Mouse (Mus musculus) intestine, embryonic 14.5 days (tissue): ENCODE results near the gene Zfp106. TPM values are rescaled to one million over a fixed set of nuclear protein-coding genes. Genes with fewer than 3 reads are reported as not detected.
A peak's percentile ranks its signal among the peaks of the same experiment; 100 is the strongest.
"Not testable (repeated sequence)": the region's sequence is repeated elsewhere in the genome, so short reads cannot be mapped to it uniquely, and the experiment has no call there.

Source experiments
- ATAC-seq: fragments of 200-750 bp; cut with Nextera tagmentation; replicated peaks from 2 replicates; pipeline ENCODE4 v1.8.0; 2017; ENCODE audit warnings: low read depth, moderate number of reproducible peaks, moderate TSS enrichment, moderate library complexity; ENCODE audit not compliant: low FRiP score, low TSS enrichment
- DNase-seq: peaks from one replicate; pipeline ENCODE4 v3.0.0-alpha.2; 2018; ENCODE audit warnings: low spot score
- H3K27ac ChIP-seq: fragments of 300-500 bp; sonication (generic); 2 replicates; pipeline ENCODE4 v1.5.1; 2014; ENCODE audit warnings: low read depth, mild to moderate bottlenecking, control low read depth
- H3K27me3 ChIP-seq: fragments of 300-500 bp; sonication (generic); replicated peaks from 2 replicates; pipeline ENCODE4 v1.6.1; 2014; ENCODE audit warnings: low read length, control low read depth; ENCODE audit not compliant: control insufficient read depth, insufficient read depth
- H3K36me3 ChIP-seq: fragments of 300-500 bp; sonication (generic); 2 replicates; pipeline ENCODE4 v1.6.1; 2014; ENCODE audit warnings: low read length, control low read depth; ENCODE audit not compliant: control insufficient read depth, insufficient read depth
- H3K4me1 ChIP-seq: fragments of 300-500 bp; sonication (generic); replicated peaks from 2 replicates; pipeline ENCODE4 v1.6.1; 2014; ENCODE audit warnings: low read length, control low read depth, mixed read lengths; ENCODE audit not compliant: control insufficient read depth, insufficient read depth
- H3K4me2 ChIP-seq: fragments of 300-500 bp; sonication (generic); 2 replicates; pipeline ENCODE4 v1.6.1; 2014; ENCODE audit warnings: low read length
- H3K4me3 ChIP-seq: fragments of 300-500 bp; sonication (generic); 2 replicates; pipeline ENCODE4 v1.5.1; 2014; ENCODE audit warnings: low read depth, low read length, control low read depth, mixed read lengths
- H3K9ac ChIP-seq: fragments of 300-500 bp; sonication (generic); 2 replicates; pipeline ENCODE4 v1.6.1; 2014; ENCODE audit warnings: mild to moderate bottlenecking, low read length
- H3K9me3 ChIP-seq: fragments of 300-500 bp; sonication (generic); 2 replicates; pipeline ENCODE4 v1.6.1; 2016; ENCODE audit warnings: low read length, control low read depth; ENCODE audit not compliant: control insufficient read depth
- WGBS: fragments of 180-500 bp; shearing (Covaris S2); extraction: QIAGEN DNeasy Blood & Tissue Kit; methylation state at CpG from one replicate; pipeline ENCODE4 v1.1.7; 2014; 5-methylcytosine and 5-hydroxymethylcytosine counted together
- polyA plus RNA-seq: library from polyadenylated mRNA; unstranded; fragments of >200 nt; fragmentation: Nextera tagmentation; extraction: Ambion mirVana; gene quantifications from 2 replicates; pipeline ENCODE4 v1.2.1, GENCODE M21; 2014

Gene Zfp106
- polyA plus RNA-seq, 1 experiment from 2014 or later, result 66.1 TPM

DNA sequence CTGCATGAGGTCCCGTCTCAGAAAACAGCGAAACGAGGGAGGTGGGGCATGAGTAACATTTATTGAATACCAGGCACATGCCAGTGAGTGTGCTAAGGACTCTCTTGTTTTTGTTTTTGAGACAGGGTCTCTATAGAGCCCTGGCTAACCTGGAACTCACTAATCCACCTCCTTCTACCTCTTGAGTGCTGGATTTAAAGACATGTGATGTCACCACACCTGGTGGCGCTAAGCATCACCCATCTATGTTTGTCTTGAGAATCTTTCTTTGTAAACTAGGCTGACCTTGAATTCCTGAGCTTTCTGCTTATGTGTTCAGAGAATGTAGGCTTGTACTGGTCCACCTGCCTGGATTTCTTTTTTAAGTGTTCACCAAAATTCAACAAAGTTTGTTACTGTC, 14.2 kb upstream of the Zfp106 start:
- 75% methylated on average over 4 of the region's 4 CpGs for WGBS
- Histone ChIP-seq H3K4me2 (no peak overlapping the region), H3K4me1 (no peaks in the 10 kb centered on the region), H3K27ac (no peak overlapping the region), H3K4me3 (no peak overlapping the region), H3K9me3 (no peaks in the 10 kb centered on the region), H3K9ac (no peak overlapping the region), H3K27me3 (no peaks in the 10 kb centered on the region), H3K36me3 (no peaks in the 10 kb centered on the region; the same call in 1 of the 2 replicates)
- no peak for DNase-seq
- no peak for ATAC-seq

- H3K27me3 ChIP-seq, result no peaks in the 10 kb centered on the region
- H3K9ac ChIP-seq, result no peak overlapping the region
- no peaks in the 10 kb centered on the region for H3K9me3 ChIP-seq
- WGBS, result 92% methylated on average over 2 of the region's 2 CpGs
- no peak overlapping the region for H3K4me3 ChIP-seq
- H3K36me3 ChIP-seq, result peaks cover 7% of the 10 kb centered on the region
- no peak overlapping the region for H3K27ac ChIP-seq
- ATAC-seq (no peak), DNase-seq (no peak)
- H3K4me1 ChIP-seq, result no peaks in the 10 kb centered on the region
- no peak overlapping the region for H3K4me2 ChIP-seq
These were observed 12.3 kb upstream of the Zfp106 start for GRCm38 (mm10) chr2:120575978-120576377.

DNA sequence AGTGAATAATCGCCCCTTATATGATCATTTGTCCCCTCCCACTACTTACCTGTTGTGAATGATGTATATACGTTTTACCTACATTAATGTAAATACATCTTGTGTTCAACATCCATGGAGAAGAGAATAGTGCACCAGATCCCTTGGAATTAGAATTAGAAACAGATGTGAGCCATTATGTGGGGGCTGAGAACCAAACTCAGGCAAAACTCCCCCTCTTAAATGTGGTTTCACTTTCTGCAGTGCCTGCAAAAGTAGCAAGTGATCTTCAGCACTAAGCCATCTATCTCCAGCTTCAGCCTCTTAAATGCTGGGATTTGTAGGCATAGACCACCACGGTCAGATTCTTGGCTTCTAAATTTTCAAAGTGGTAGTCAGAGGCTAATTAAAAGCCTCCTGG, 11.5 kb upstream of the Zfp106 start:
- no peaks in the 10 kb centered on the region for H3K4me1 ChIP-seq
- H3K4me2 ChIP-seq, result no peak overlapping the region
- DNase-seq (no peak), ATAC-seq (no peak)
- H3K27ac ChIP-seq, result no peak overlapping the region
- no peaks in the 10 kb centered on the region for H3K27me3 ChIP-seq
- 89% methylated on average over 3 of the region's 3 CpGs for whole genome bisulfite sequencing
- H3K9me3 ChIP-seq, result no peaks in the 10 kb centered on the region
- H3K4me3 ChIP-seq, result no peak overlapping the region
- H3K9ac ChIP-seq, result no peak overlapping the region
- peaks cover 8% of the 10 kb centered on the region for H3K36me3 ChIP-seq

GRCm38 (mm10) chr2:120572161-120572560, 8.5 kb upstream of the Zfp106 start:
- 94% methylated on average over 3 of the region's 3 CpGs for WGBS
- H3K4me1 ChIP-seq, result peaks cover 11% of the 10 kb centered on the region
- not testable (repeated sequence) for H3K9me3 ChIP-seq, H3K27ac ChIP-seq, H3K4me2 ChIP-seq, H3K36me3 ChIP-seq, H3K27me3 ChIP-seq, DNase-seq, H3K9ac ChIP-seq, ATAC-seq, H3K4me3 ChIP-seq

DNA sequence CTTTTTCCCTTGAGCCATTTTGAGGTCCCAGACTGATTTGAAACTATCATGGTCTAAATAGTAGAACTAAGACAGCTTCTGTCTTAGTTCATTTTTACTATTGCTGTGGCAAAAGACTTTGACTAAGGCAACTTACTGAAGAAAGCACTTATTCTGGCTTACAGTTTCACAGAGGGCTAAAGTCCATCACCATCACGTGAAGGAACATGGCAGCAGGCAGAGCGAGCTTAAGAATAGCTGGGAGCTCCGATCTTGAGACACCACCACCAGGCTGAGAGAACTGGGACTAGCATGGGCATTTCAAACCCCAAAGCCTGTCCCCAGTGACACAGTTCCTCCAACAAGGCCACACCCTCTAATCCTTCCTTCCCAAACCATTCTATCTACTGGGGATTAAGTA, 7.4 kb upstream of the Zfp106 start:
- no peak overlapping the region for H3K27ac ChIP-seq
- H3K4me3 ChIP-seq, result no peak overlapping the region
- H3K4me2 ChIP-seq, result no peak overlapping the region
- 93% methylated on average over 3 of the region's 3 CpGs for WGBS
- no peaks in the 10 kb centered on the region for H3K27me3 ChIP-seq
- ATAC-seq, result no peak
- H3K9me3 ChIP-seq, result no peaks in the 10 kb centered on the region
- no peak overlapping the region for H3K9ac ChIP-seq
- peaks cover 8% of the 10 kb centered on the region for H3K36me3 ChIP-seq
- H3K4me1 ChIP-seq, result peaks cover 11% of the 10 kb centered on the region
- no peak for DNase-seq

DNA sequence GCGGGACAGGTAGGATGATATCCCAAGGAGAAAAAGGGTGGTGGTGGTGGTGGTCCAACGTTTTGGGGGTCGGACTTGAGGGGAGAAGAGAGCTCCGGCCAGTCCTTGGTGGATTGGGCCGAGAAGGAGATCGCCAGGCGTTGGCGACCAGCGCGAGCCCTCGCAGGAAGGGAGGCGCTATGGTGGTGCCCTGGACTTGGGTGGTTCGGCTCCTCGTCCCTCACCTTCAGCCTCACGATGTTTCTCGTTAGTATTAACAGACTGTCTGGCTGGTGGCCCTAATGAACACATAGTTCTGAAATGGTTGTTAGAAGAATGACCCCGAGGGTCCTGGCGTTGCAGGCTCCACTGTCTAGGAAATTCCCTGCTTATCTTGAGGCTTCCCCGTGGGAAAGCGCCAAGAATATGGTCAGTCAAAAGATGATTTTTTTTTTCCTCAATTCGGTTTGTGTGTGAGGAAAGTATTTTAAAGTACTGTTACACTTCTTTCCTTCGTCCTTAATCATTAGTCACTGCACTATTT, 4.2 kb upstream of the Zfp106 start:
- DNase-seq, result no peak
- Histone ChIP-seq H3K27me3 (no peaks in the 10 kb centered on the region), H3K9me3 (no peaks in the 10 kb centered on the region), H3K36me3 (peaks cover 8% of the 10 kb centered on the region; the same call in 1 of the 2 replicates), H3K27ac (peak overlapping the region; percentile 92), H3K9ac (peak overlapping the region; percentile 76), H3K4me2 (peak overlapping the region; percentile 86), H3K4me1 (peaks cover 11% of the 10 kb centered on the region), H3K4me3 (peak overlapping the region; percentile 78)
- under 1% methylated on average over 22 of the region's 22 CpGs for WGBS
- peak; percentile 67 for ATAC-seq

DNA sequence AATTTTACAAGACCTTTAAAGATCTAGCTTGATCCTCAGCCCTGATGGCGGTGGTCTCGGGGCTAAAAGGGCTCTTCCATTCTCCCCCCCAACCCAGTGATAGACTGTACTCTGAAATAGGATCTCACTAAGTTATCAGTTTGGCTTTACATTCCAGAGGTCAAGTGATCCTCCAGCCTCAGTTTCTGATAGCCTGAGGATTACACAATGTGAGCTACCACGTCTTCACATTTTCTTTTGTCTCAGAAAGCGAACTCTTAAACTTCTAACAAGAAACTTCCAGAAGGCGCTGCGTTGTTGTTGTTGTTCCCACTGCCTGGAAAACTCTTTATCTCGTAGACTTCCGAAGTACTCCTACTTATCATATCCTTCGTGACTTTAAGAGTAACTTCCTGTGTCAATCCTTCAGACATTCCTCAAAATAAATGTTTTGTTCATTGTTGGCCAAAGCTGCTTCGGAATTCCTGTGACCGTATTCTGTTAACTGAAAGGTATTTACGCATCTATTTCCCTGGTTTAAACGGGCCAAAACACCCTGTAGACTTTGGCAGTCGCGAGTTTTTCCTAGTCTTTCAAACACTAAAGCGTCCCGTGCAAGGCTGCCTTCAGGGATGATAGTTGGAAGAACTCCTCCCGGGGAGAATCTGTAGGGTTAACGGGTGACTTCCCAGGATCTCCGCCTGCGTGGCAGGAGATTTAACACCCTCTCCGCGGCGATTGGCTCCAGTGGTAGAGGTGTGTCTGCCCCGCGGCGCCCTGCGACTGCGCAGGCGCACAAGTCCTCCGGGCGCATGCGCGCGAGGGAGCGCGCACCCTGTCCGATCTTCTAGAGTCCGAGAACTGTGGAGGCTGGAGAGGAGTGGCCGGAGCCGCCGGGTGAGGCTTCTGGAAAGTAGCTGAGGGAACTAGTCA, 3.5 kb upstream of the Zfp106 start, which contains the start of gene Snap23:
Gene Snap23 (plus strand): TSS at position 786 of the 912 bp plus-strand sequence.
- 1% methylated on average over 42 of the region's 42 CpGs for WGBS
- H3K27me3 ChIP-seq, result no peaks in the 10 kb centered on the region
- H3K27ac ChIP-seq, result peak within 1 kb of the TSS; percentile 92
- peaks cover 11% of the 10 kb centered on the region for H3K4me1 ChIP-seq
- no peaks in the 10 kb centered on the region for H3K9me3 ChIP-seq
- H3K4me2 ChIP-seq, result peak within 1 kb of the TSS; percentile 86
- H3K4me3 ChIP-seq, result peak within 1 kb of the TSS; percentile 78
- DNase-seq, result peak; percentile 92
- H3K36me3 ChIP-seq, result peaks cover 8% of the 10 kb centered on the region; the same call in 1 of the 2 replicates
- H3K9ac ChIP-seq, result peak within 1 kb of the TSS; percentile 76
- ATAC-seq, result peak; percentile 93

GRCm38 (mm10) chr2:120565363-120565762, 1.7 kb upstream of the Zfp106 start:
- H3K9me3 ChIP-seq, result no peaks in the 10 kb centered on the region
- H3K9ac ChIP-seq, result no peak overlapping the region
- no peak overlapping the region for H3K4me2 ChIP-seq
- WGBS, result 83% methylated on average over 2 of the region's 2 CpGs
- H3K4me1 ChIP-seq, result peaks cover 11% of the 10 kb centered on the region
- no peaks in the 10 kb centered on the region for H3K36me3 ChIP-seq
- ATAC-seq, result no peak
- H3K27me3 ChIP-seq, result no peaks in the 10 kb centered on the region
- no peak for DNase-seq
- no peak overlapping the region for H3K27ac ChIP-seq
- no peak overlapping the region for H3K4me3 ChIP-seq
